Comparison of ENCODE assay signal across 1 mouse cellular context in genomic region chr19:55085857-55086185, GRCm38 (mm10).
A peak's percentile ranks its signal among the peaks of the same experiment; 100 is the strongest.
TF ChIP-seq lines count a peak whose summit lies in the region.

No protein-coding gene starts in this region.

TF ChIP-seq in MEL, 35 proteins besides CTCF, POLR2A, EP300 and RAD21 (continued from another document):
- TF ChIP-seq HCFC1 (IDR thresholded peaks at IDR 0.05; ENCODE audit: low read depth, low read length) (no peak), MYB (IDR thresholded peaks at IDR 0.05; ENCODE audit: low read depth, low read length) (no peak), GATA1 (IDR thresholded peaks at IDR 0.05; ENCODE audit: low read depth, low read length) (peak; percentile 85), ZNF384 (IDR thresholded peaks at IDR 0.05; ENCODE audit: low read depth, low read length) (peak; percentile 46), BHLHE40 (IDR thresholded peaks at IDR 0.05; ENCODE audit: borderline replicate concordance, low read depth, low read length) (no peak), TCF12 (IDR thresholded peaks at IDR 0.05; ENCODE audit: low read depth, low read length) (peak; percentile 73)
